ENCODE assay signal across 8 mouse cellular contexts in genomic region chr9:21243826-21244427, GRCm38 (mm10). TPM values are rescaled to one million over a fixed set of nuclear protein-coding genes. Genes with fewer than 3 reads are reported as not detected.
DNase-seq lines count a peak whose midpoint lies in the region; ATAC-seq and TF ChIP-seq lines count a peak whose summit lies in the region.

No protein-coding gene starts in this region.

- H3K4me3 ChIP-seq in heart, embryonic 10.5 days, result peak overlapping the region; percentile 64
- H3K4me3 ChIP-seq in E14TG2a.4 (replicated peaks; ENCODE audit: low read length), result peak overlapping the region; percentile 78
- peak overlapping the region; percentile 43 for H3K4me3 ChIP-seq in forebrain, embryonic 12.5 days (replicated peaks)
- H3K4me3 ChIP-seq in liver, embryonic 14.5 days (ENCODE audit: insufficient read depth in 1 of 2, low read depth in 2 of 2, low read length in 2 of 2), result peak overlapping the region in 1 of 2 experiments; percentile 18; a peak in 2 of 4 replicates
- H3K4me3 ChIP-seq in thymus, adult 2 months (ENCODE audit: control insufficient read depth, insufficient read depth, low read length), result no peak overlapping the region

- TF ChIP-seq CTCF in E14TG2a.4 (conservative IDR thresholded peaks at IDR 0.05; ENCODE audit: low read length), result no peak
- no peak for TF ChIP-seq CTCF in liver, embryonic 14.5 days (IDR thresholded peaks at IDR 0.05; ENCODE audit: low read depth)
- TF ChIP-seq CTCF in thymus, adult 2 months (IDR thresholded peaks at IDR 0.05; ENCODE audit: borderline replicate concordance, control insufficient read depth, extremely low read depth, insufficient read depth, low read length, poor library complexity), result no peak

- no peak for ATAC-seq in forebrain, embryonic 12.5 days (ENCODE audit: low FRiP score)
- no peak for ATAC-seq in liver, embryonic 14.5 days (ENCODE audit: insufficient read depth)

- peaks cover 76% of the 10 kb centered on the region for H3K27me3 ChIP-seq in heart, embryonic 10.5 days (ENCODE audit: insufficient read depth, poor library complexity, severe bottlenecking)
- peaks cover 68% of the 10 kb centered on the region for H3K27me3 ChIP-seq in E14TG2a.4 (ENCODE audit: insufficient read depth, low read length)
- H3K27me3 ChIP-seq in forebrain, embryonic 12.5 days, result peaks cover 83% of the 10 kb centered on the region
- H3K27me3 ChIP-seq in liver, embryonic 14.5 days (ENCODE audit: control insufficient read depth, insufficient read depth, low read length), result peaks cover 69% of the 10 kb centered on the region
- H3K27me3 ChIP-seq in thymus, adult 2 months (ENCODE audit: control insufficient read depth, insufficient read depth, low read length), result peaks cover 15% of the 10 kb centered on the region; the same call in 1 of the 2 replicates

- TF ChIP-seq EP300 in liver, embryonic 14.5 days (IDR thresholded peaks at IDR 0.05; ENCODE audit: low read depth), result no peak

- H3K9me3 ChIP-seq in heart, embryonic 10.5 days, result no peaks in the 10 kb centered on the region; the same call in 1 of the 2 replicates
- H3K9me3 ChIP-seq in E14TG2a.4 (ENCODE audit: low read length), result no peaks in the 10 kb centered on the region
- H3K9me3 ChIP-seq in forebrain, embryonic 12.5 days, result no peaks in the 10 kb centered on the region
- H3K9me3 ChIP-seq in liver, embryonic 14.5 days (ENCODE audit: control insufficient read depth, low read length), result peaks cover 2% of the 10 kb centered on the region; the same call in 1 of the 2 replicates

- no peak for TF ChIP-seq POLR2A in thymus, adult 2 months (IDR thresholded peaks at IDR 0.05; ENCODE audit: control insufficient read depth, extremely low read depth, insufficient read depth, low read length, poor library complexity)

- intact Hi-C loops in heart, postnatal 25 days (cut with DNase I), result loop anchor here (1.0 to 5.0 kb wide), 3 partner anchors 19 to 118 kb away; partner anchors contain the start of gene Cdkn2d

- 0 out of 2 replicates have a peak overlapping the region, but pooled peaks have one; percentile 63 for H3K27ac ChIP-seq in heart, embryonic 10.5 days
- H3K27ac ChIP-seq in forebrain, embryonic 12.5 days, result no peak overlapping the region
- no peak overlapping the region for H3K27ac ChIP-seq in liver, embryonic 14.5 days
- H3K27ac ChIP-seq in thymus, adult 2 months (ENCODE audit: control insufficient read depth, insufficient read depth, low read length), result no peak overlapping the region

- peak overlapping the region; percentile 69 for H3K4me2 ChIP-seq in forebrain, embryonic 12.5 days
- H3K4me2 ChIP-seq in liver, embryonic 14.5 days (ENCODE audit: low read depth), result peak overlapping the region; percentile 41

- no peak for DNase-seq in heart, embryonic 10.5 days (ENCODE audit: low spot score)
- DNase-seq in heart, postnatal 25 days (ENCODE audit: low spot score), result no peak
- no peak for DNase-seq in liver, embryonic 14.5 days (ENCODE audit: low read depth in 3 of 3, low spot score in 3 of 3)
- DNase-seq in thymus, postnatal 14 days, result no peak
- DNase-seq in thymus, adult 2 months, result no peak
- no peak for DNase-seq in ovary, postnatal 14 days (ENCODE audit: low spot score)

- WGBS in heart, embryonic 10.5 days, result 4% methylated on average over 42 of the region's 42 CpGs
- 4% methylated on average over 42 of the region's 42 CpGs for WGBS in forebrain, embryonic 12.5 days
- 9% methylated on average over 42 of the region's 42 CpGs for WGBS in liver, embryonic 14.5 days (ENCODE audit: insufficient replicate concordance)
- 20% methylated on average over 42 of the region's 42 CpGs for WGBS in thymus, adult 2 months

- H3K9ac ChIP-seq in forebrain, embryonic 12.5 days, result peak overlapping the region; percentile 48
- H3K9ac ChIP-seq in liver, embryonic 14.5 days (replicated peaks), result no peak overlapping the region

- H3K36me3 ChIP-seq in heart, embryonic 10.5 days, result peaks cover 2% of the 10 kb centered on the region; the same call in 1 of the 2 replicates
- no peaks in the 10 kb centered on the region for H3K36me3 ChIP-seq in E14TG2a.4 (ENCODE audit: insufficient read depth, low read length)
- H3K36me3 ChIP-seq in forebrain, embryonic 12.5 days (replicated peaks), result no peaks in the 10 kb centered on the region
- H3K36me3 ChIP-seq in liver, embryonic 14.5 days (replicated peaks; ENCODE audit: control insufficient read depth, insufficient read depth, low read depth), result no peaks in the 10 kb centered on the region
- no peaks in the 10 kb centered on the region for H3K36me3 ChIP-seq in thymus, adult 2 months (ENCODE audit: control insufficient read depth, insufficient read depth, low read length)

- peaks cover 30% of the 10 kb centered on the region for H3K4me1 ChIP-seq in heart, embryonic 10.5 days
- peaks cover 56% of the 10 kb centered on the region for H3K4me1 ChIP-seq in E14TG2a.4 (replicated peaks; ENCODE audit: low read depth, low read length)
- peaks cover 27% of the 10 kb centered on the region for H3K4me1 ChIP-seq in forebrain, embryonic 12.5 days
- peaks cover 6 to 8% of the 10 kb centered on the region in 2 experiments for H3K4me1 ChIP-seq in liver, embryonic 14.5 days (replicated peaks; ENCODE audit: control insufficient read depth in 2 of 2, insufficient read depth in 2 of 2, low read length in 1 of 2)
- H3K4me1 ChIP-seq in thymus, adult 2 months (replicated peaks; ENCODE audit: control insufficient read depth, insufficient read depth, low read length), result peaks cover 15% of the 10 kb centered on the region

RNA-seq across cellular contexts. Expression of gene S1pr5, which starts 4.3 kb away (rescaled TPM):
- 0.46 and 0.47 TPM in 2 replicates for polyA plus RNA-seq in heart, embryonic 10.5 days (2016; fragmentation: Nextera tagmentation; extraction: Ambion mirVana)
- under 1 TPM; 0.70 to 0.78 TPM for total RNA-seq in heart, postnatal 25 days (2021)
- polyA plus RNA-seq in forebrain, embryonic 12.5 days (2016; fragmentation: Nextera tagmentation; extraction: Ambion mirVana), result 0.33 and 0.38 TPM in 2 replicates
- 0.06 TPM in 2 replicates for polyA plus RNA-seq in liver, embryonic 14.5 days (2012; rRNA removed)
- polyA plus RNA-seq in liver, embryonic 14.5 days (2014; fragmentation: Nextera tagmentation; extraction: Ambion mirVana), result 0.09 and 0.10 TPM in 2 replicates
- polyA plus RNA-seq in thymus, adult 2 months (2012; rRNA removed), result 0.70 and 0.78 TPM in 2 replicates

RNA-seq across cellular contexts. Expression of gene Keap1, which starts 4.8 kb away (rescaled TPM):
- 51.4 and 52.4 TPM in 2 replicates for polyA plus RNA-seq in heart, embryonic 10.5 days (2016; fragmentation: Nextera tagmentation; extraction: Ambion mirVana)
- total RNA-seq in heart, postnatal 25 days (2021), result 10 to 100 TPM; 35.9 to 42.2 TPM
- polyA plus RNA-seq in forebrain, embryonic 12.5 days (2016; fragmentation: Nextera tagmentation; extraction: Ambion mirVana), result 47.5 and 49.6 TPM in 2 replicates
- 15.1 and 15.8 TPM in 2 replicates for polyA plus RNA-seq in liver, embryonic 14.5 days (2012; rRNA removed)
- polyA plus RNA-seq in liver, embryonic 14.5 days (2014; fragmentation: Nextera tagmentation; extraction: Ambion mirVana), result 15.6 and 16.4 TPM in 2 replicates
- polyA plus RNA-seq in thymus, adult 2 months (2012; rRNA removed), result 115 and 122 TPM in 2 replicates

RNA-seq across cellular contexts. Expression of gene Atg4d, which starts 21.2 kb away (rescaled TPM):
- 50.6 and 57.9 TPM in 2 replicates for polyA plus RNA-seq in heart, embryonic 10.5 days (2016; fragmentation: Nextera tagmentation; extraction: Ambion mirVana)
- 10 to 100 TPM; 94.7 to 96.1 TPM for total RNA-seq in heart, postnatal 25 days (2021)
- 47.4 and 50.7 TPM in 2 replicates for polyA plus RNA-seq in forebrain, embryonic 12.5 days (2016; fragmentation: Nextera tagmentation; extraction: Ambion mirVana)
- 21.5 and 38.9 TPM in 2 replicates for polyA plus RNA-seq in liver, embryonic 14.5 days (2012; rRNA removed)
- 69.3 and 78.1 TPM in 2 replicates for polyA plus RNA-seq in liver, embryonic 14.5 days (2014; fragmentation: Nextera tagmentation; extraction: Ambion mirVana)
- polyA plus RNA-seq in thymus, adult 2 months (2012; rRNA removed), result 84.3 and 87.7 TPM in 2 replicates

RNA-seq across cellular contexts. Expression of gene Kri1, which starts 43.8 kb away (rescaled TPM):
- 14.5 and 21.3 TPM in 2 replicates for polyA plus RNA-seq in heart, embryonic 10.5 days (2016; fragmentation: Nextera tagmentation; extraction: Ambion mirVana)
- total RNA-seq in heart, postnatal 25 days (2021), result 10 to 100 TPM; 15.9 to 17.4 TPM
- polyA plus RNA-seq in forebrain, embryonic 12.5 days (2016; fragmentation: Nextera tagmentation; extraction: Ambion mirVana), result 19.5 and 20.8 TPM in 2 replicates
- 14.4 and 21.9 TPM in 2 replicates for polyA plus RNA-seq in liver, embryonic 14.5 days (2012; rRNA removed)
- polyA plus RNA-seq in liver, embryonic 14.5 days (2014; fragmentation: Nextera tagmentation; extraction: Ambion mirVana), result 3.9 and 5.0 TPM in 2 replicates
- 56.5 and 57.9 TPM in 2 replicates for polyA plus RNA-seq in thymus, adult 2 months (2012; rRNA removed)

RNA-seq across cellular contexts. Expression of gene Cdkn2d, which starts 47.3 kb away (rescaled TPM):
- polyA plus RNA-seq in heart, embryonic 10.5 days (2016; fragmentation: Nextera tagmentation; extraction: Ambion mirVana), result 69.0 and 93.4 TPM in 2 replicates
- 10 to 100 TPM; 15.1 to 16.8 TPM for total RNA-seq in heart, postnatal 25 days (2021)
- polyA plus RNA-seq in forebrain, embryonic 12.5 days (2016; fragmentation: Nextera tagmentation; extraction: Ambion mirVana), result 70.6 and 74.5 TPM in 2 replicates
- 70.5 and 74.4 TPM in 2 replicates for polyA plus RNA-seq in liver, embryonic 14.5 days (2012; rRNA removed)
- 116 and 119 TPM in 2 replicates for polyA plus RNA-seq in liver, embryonic 14.5 days (2014; fragmentation: Nextera tagmentation; extraction: Ambion mirVana)
- polyA plus RNA-seq in thymus, adult 2 months (2012; rRNA removed), result 319 and 330 TPM in 2 replicates
